Mouse (Mus musculus): ENCODE results near the gene Maml2. TPM values are rescaled to one million over a fixed set of nuclear protein-coding genes. Genes with fewer than 3 reads are reported as not detected.

Gene Maml2
- polyA plus RNA-seq, 1 experiment: not detected

- no peak for TF ChIP-seq CTCF (IDR thresholded peaks at IDR 0.05; ENCODE audit: insufficient read depth, low read depth, low read length)
- TF ChIP-seq POLR2A (IDR thresholded peaks at IDR 0.05; ENCODE audit: insufficient read depth, low read depth, low read length): no peak
- H3K4me3 ChIP-seq (ENCODE audit: insufficient read depth, low read depth, low read length): no peak overlapping the region
- no peaks in the 10 kb centered on the region; the same call in 1 of the 2 replicates for H3K4me1 ChIP-seq (ENCODE audit: control insufficient read depth, insufficient read depth, low read length)
- WGBS: 95% methylated on average over 5 of the region's 5 CpGs
- no peak overlapping the region for H3K27ac ChIP-seq (ENCODE audit: insufficient read depth, low read depth, low read length)
Measured at GRCm38 (mm10) chr9:13554773-13555172, 257.0 kb downstream of the Maml2 start.

- H3K4me3 ChIP-seq (ENCODE audit: insufficient read depth, low read depth, low read length): no peak overlapping the region
- 66% methylated on average over 8 of the region's 8 CpGs for WGBS
- no peaks in the 10 kb centered on the region for H3K4me1 ChIP-seq (ENCODE audit: control insufficient read depth, insufficient read depth, low read length)
- TF ChIP-seq POLR2A (IDR thresholded peaks at IDR 0.05; ENCODE audit: insufficient read depth, low read depth, low read length): no peak
- no peak for TF ChIP-seq CTCF (IDR thresholded peaks at IDR 0.05; ENCODE audit: insufficient read depth, low read depth, low read length)
- no peak overlapping the region for H3K27ac ChIP-seq (ENCODE audit: insufficient read depth, low read depth, low read length)
Measured at GRCm38 (mm10) chr9:13555973-13556481, 258.3 kb downstream of the Maml2 start.

GRCm38 (mm10) chr9:13556696-13557095, 258.9 kb downstream of the Maml2 start:
- Histone ChIP-seq H3K4me3 (ENCODE audit: insufficient read depth, low read depth, low read length) (no peak overlapping the region), H3K4me1 (ENCODE audit: control insufficient read depth, insufficient read depth, low read length) (no peaks in the 10 kb centered on the region), H3K27ac (ENCODE audit: insufficient read depth, low read depth, low read length) (no peak overlapping the region)
- TF ChIP-seq POLR2A (IDR thresholded peaks at IDR 0.05; ENCODE audit: insufficient read depth, low read depth, low read length): no peak
- WGBS: 98% methylated on average over 3 of the region's 3 CpGs

- Histone ChIP-seq H3K27ac (ENCODE audit: insufficient read depth, low read depth, low read length) (no peak overlapping the region), H3K4me3 (ENCODE audit: insufficient read depth, low read depth, low read length) (no peak overlapping the region), H3K4me1 (ENCODE audit: control insufficient read depth, insufficient read depth, low read length) (peaks cover 6% of the 10 kb centered on the region)
- WGBS: 70% methylated on average over 4 of the region's 4 CpGs
- no peak for TF ChIP-seq POLR2A (IDR thresholded peaks at IDR 0.05; ENCODE audit: insufficient read depth, low read depth, low read length)
- TF ChIP-seq CTCF (IDR thresholded peaks at IDR 0.05; ENCODE audit: insufficient read depth, low read depth, low read length): no peak
Measured at GRCm38 (mm10) chr9:13558811-13559372, 261.1 kb downstream of the Maml2 start.

GRCm38 (mm10) chr9:13560651-13561050, 262.9 kb downstream of the Maml2 start:
- Histone ChIP-seq H3K4me1 (ENCODE audit: control insufficient read depth, insufficient read depth, low read length) (peaks cover 10% of the 10 kb centered on the region), H3K27ac (ENCODE audit: insufficient read depth, low read depth, low read length) (no peak overlapping the region), H3K4me3 (ENCODE audit: insufficient read depth, low read depth, low read length) (no peak overlapping the region)
- 76% methylated on average over 9 of the region's 9 CpGs for WGBS
- TF ChIP-seq CTCF (IDR thresholded peaks at IDR 0.05; ENCODE audit: insufficient read depth, low read depth, low read length): no peak
- no peak for TF ChIP-seq POLR2A (IDR thresholded peaks at IDR 0.05; ENCODE audit: insufficient read depth, low read depth, low read length)

GRCm38 (mm10) chr9:13561335-13561734, 263.6 kb downstream of the Maml2 start:
- WGBS: 92% methylated on average over 1 of the region's 1 CpGs
- Histone ChIP-seq H3K4me1 (ENCODE audit: control insufficient read depth, insufficient read depth, low read length) (peaks cover 10% of the 10 kb centered on the region), H3K27ac (ENCODE audit: insufficient read depth, low read depth, low read length) (no peak overlapping the region), H3K4me3 (ENCODE audit: insufficient read depth, low read depth, low read length) (no peak overlapping the region)
- no peak for TF ChIP-seq POLR2A (IDR thresholded peaks at IDR 0.05; ENCODE audit: insufficient read depth, low read depth, low read length)
- no peak for TF ChIP-seq CTCF (IDR thresholded peaks at IDR 0.05; ENCODE audit: insufficient read depth, low read depth, low read length)

GRCm38 (mm10) chr9:13563475-13564414, 266.0 kb downstream of the Maml2 start:
- no peak for TF ChIP-seq POLR2A (IDR thresholded peaks at IDR 0.05; ENCODE audit: insufficient read depth, low read depth, low read length)
- no peak for TF ChIP-seq CTCF (IDR thresholded peaks at IDR 0.05; ENCODE audit: insufficient read depth, low read depth, low read length)
- H3K4me3 ChIP-seq (ENCODE audit: insufficient read depth, low read depth, low read length): no peak overlapping the region
- H3K4me1 ChIP-seq (ENCODE audit: control insufficient read depth, insufficient read depth, low read length): peaks cover 10% of the 10 kb centered on the region
- 18% methylated on average over 10 of the region's 10 CpGs for WGBS
- peak overlapping the region; percentile 74 for H3K27ac ChIP-seq (ENCODE audit: insufficient read depth, low read depth, low read length)

- 72% methylated on average over 11 of the region's 11 CpGs for WGBS
- no peak overlapping the region for H3K27ac ChIP-seq (ENCODE audit: insufficient read depth, low read depth, low read length)
- no peak for TF ChIP-seq CTCF (IDR thresholded peaks at IDR 0.05; ENCODE audit: insufficient read depth, low read depth, low read length)
- TF ChIP-seq POLR2A (IDR thresholded peaks at IDR 0.05; ENCODE audit: insufficient read depth, low read depth, low read length): no peak
- H3K4me3 ChIP-seq (ENCODE audit: insufficient read depth, low read depth, low read length): no peak overlapping the region
- peaks cover 10% of the 10 kb centered on the region for H3K4me1 ChIP-seq (ENCODE audit: control insufficient read depth, insufficient read depth, low read length)
Measured at GRCm38 (mm10) chr9:13565343-13566019, 267.7 kb downstream of the Maml2 start.
